Mouse (Mus musculus) spleen, adult 2 months (tissue): Measurements from ENCODE around the gene Fcmr. TPM values are rescaled to one million over a fixed set of nuclear protein-coding genes. Genes with fewer than 3 reads are reported as not detected.
A peak's percentile ranks its signal among the peaks of the same experiment; 100 is the strongest.

ENCODE experiments used
- DNase-seq, 2 experiments: peaks; one replicate each; pipeline versions ENCODE4 v3.0.0 to v3.0.0-alpha.2; 2012 to 2021; ENCODE audit warnings: low spot score in 2 of 2, low read depth in 1 of 2
- H3K27ac ChIP-seq: fragments of 200-500 bp; 2 replicates; pipeline ENCODE4 v1.5.1; 2012; ENCODE audit warnings: low read length, inconsistent platforms; ENCODE audit not compliant: insufficient read depth
- H3K27me3 ChIP-seq: fragments of 200-500 bp; 2 replicates; pipeline ENCODE4 v1.6.1; 2012; ENCODE audit warnings: mild to moderate bottlenecking, moderate library complexity, low read length, inconsistent platforms; ENCODE audit not compliant: control insufficient read depth, insufficient read depth
- H3K36me3 ChIP-seq: fragments of 200-500 bp; 2 replicates; pipeline ENCODE4 v1.6.1; 2012; ENCODE audit warnings: mild to moderate bottlenecking, low read length, inconsistent platforms; ENCODE audit not compliant: control insufficient read depth, insufficient read depth
- H3K4me1 ChIP-seq: fragments of 200-500 bp; 2 replicates; pipeline ENCODE4 v1.6.1; 2011; ENCODE audit warnings: inconsistent platforms; ENCODE audit not compliant: control insufficient read depth, insufficient read depth, insufficient read length
- H3K4me3 ChIP-seq: fragments of 200-500 bp; 2 replicates; pipeline ENCODE4 v1.5.1; 2011; ENCODE audit warnings: mild to moderate bottlenecking, inconsistent platforms; ENCODE audit not compliant: insufficient read depth, insufficient read length; ENCODE audit errors: extremely low read depth
- CTCF ChIP-seq: fragments of 200-500 bp; IDR thresholded peaks from 2 replicates; pipeline ENCODE4 v1.5.1; 2011; ENCODE audit warnings: mild to moderate bottlenecking, inconsistent platforms; ENCODE audit not compliant: insufficient read depth, insufficient read length, insufficient replicate concordance; ENCODE audit errors: extremely low read depth
- POLR2A ChIP-seq: fragments of 200-500 bp; IDR thresholded peaks from 2 replicates; pipeline ENCODE4 v1.6.1; 2011; ENCODE audit warnings: low read depth, low read length, inconsistent platforms
- WGBS: fragments of 180-500 bp; shearing (Covaris S2); methylation state at CpG from one replicate; pipeline ENCODE4 v1.1.7; 2018; 5-methylcytosine and 5-hydroxymethylcytosine counted together
- polyA plus RNA-seq: library from polyadenylated mRNA; depleted of rRNA; stranded (reverse); fragments of >200 nt; gene quantifications from 2 replicates; pipeline ENCODE4 v1.2.3, GENCODE M21; 2012

The Fcmr gene
- polyA plus RNA-seq, 1 experiment = 452 TPM

GRCm38 (mm10) chr1:130841621-130842020 is 23.8 kb upstream of the Fcmr start:
- DNase-seq = no peak
- Histone ChIP-seq H3K36me3 (no peaks in the 10 kb centered on the region), H3K4me3 (no peak overlapping the region), H3K27me3 (no peaks in the 10 kb centered on the region), H3K4me1 (peaks cover 3% of the 10 kb centered on the region; the same call in 1 of the 2 replicates), H3K27ac (no peak overlapping the region)
- 91% methylated on average over 7 of the region's 7 CpGs for WGBS
- TF ChIP-seq POLR2A (no peak), CTCF (no peak)

GRCm38 (mm10) chr1:130844516-130844915 is 21.0 kb upstream of the Fcmr start:
- Histone ChIP-seq H3K27me3 (no peaks in the 10 kb centered on the region), H3K36me3 (no peaks in the 10 kb centered on the region), H3K4me1 (peaks cover 18% of the 10 kb centered on the region), H3K27ac (no peak overlapping the region), H3K4me3 (no peak overlapping the region)
- DNase-seq = no peak
- 94% methylated on average over 7 of the region's 7 CpGs for WGBS
- no peak for TF ChIP-seq CTCF
- TF ChIP-seq POLR2A = no peak

GRCm38 (mm10) chr1:130849530-130850214 is 15.8 kb upstream of the Fcmr start:
- no peak for DNase-seq
- H3K4me1 ChIP-seq = peaks cover 30% of the 10 kb centered on the region
- H3K36me3 ChIP-seq = no peaks in the 10 kb centered on the region
- TF ChIP-seq POLR2A (no peak), CTCF (no peak)
- peak overlapping the region; percentile 93 for H3K27ac ChIP-seq
- no peak overlapping the region for H3K4me3 ChIP-seq
- no peaks in the 10 kb centered on the region for H3K27me3 ChIP-seq
- WGBS = 82% methylated on average over 10 of the region's 10 CpGs

DNA sequence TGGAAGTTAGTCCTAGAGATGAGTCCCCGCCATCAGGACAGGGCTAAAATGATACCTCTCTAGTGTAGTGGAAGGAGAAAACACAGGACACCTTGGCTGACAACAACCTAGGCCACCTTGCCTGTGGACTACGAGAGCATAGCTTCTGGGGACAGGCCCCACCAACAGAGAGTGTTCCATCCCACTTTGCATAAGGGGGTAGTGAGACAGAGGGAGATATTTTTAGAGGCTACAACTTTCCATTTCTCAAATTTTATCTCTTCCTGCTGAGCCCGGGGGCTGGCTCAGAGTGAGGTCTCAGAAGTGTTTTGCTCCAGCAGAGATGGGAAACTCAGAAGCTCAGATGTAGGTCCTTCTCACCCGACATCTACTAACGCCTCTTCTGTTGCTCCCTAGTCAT is 15.1 kb upstream of the Fcmr start:
- Histone ChIP-seq H3K27me3 (no peaks in the 10 kb centered on the region), H3K27ac (peak overlapping the region; percentile 97), H3K4me1 (peaks cover 30% of the 10 kb centered on the region), H3K36me3 (no peaks in the 10 kb centered on the region), H3K4me3 (peak overlapping the region; percentile 24; the same call in 1 of the 2 replicates)
- TF ChIP-seq POLR2A (peak; percentile 19; the same call in 1 of the 2 replicates), CTCF (no peak)
- DNase-seq = peak; percentile 70 to 72
- WGBS = 30% methylated on average over 5 of the region's 5 CpGs

DNA sequence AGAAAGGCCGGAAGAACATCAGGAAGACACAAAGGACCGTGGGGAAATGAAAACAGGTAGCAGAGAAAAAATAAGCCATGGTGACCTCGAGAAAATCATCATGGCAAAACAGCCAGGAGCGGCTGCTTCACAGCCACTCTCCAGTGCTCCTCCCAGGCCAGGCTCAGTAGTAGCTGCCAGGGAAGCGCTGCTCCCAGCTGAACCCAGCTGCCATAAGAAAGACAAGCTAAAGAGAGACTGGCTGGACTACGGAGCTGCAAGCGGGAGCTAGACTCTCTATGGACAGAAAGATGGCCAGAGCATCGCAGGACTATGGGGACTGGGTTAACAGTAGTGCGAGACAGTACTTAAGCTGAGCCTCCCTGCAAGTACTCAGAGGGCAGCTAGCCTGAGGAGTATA is 10.7 kb upstream of the Fcmr start:
- DNase-seq = no peak
- 84% methylated on average over 9 of the region's 9 CpGs for WGBS
- Histone ChIP-seq H3K36me3 (no peaks in the 10 kb centered on the region), H3K4me3 (no peak overlapping the region), H3K27ac (no peak overlapping the region; the same call in 1 of the 2 replicates), H3K27me3 (no peaks in the 10 kb centered on the region), H3K4me1 (peaks cover 11% of the 10 kb centered on the region; the same call in 1 of the 2 replicates)
- no peak for TF ChIP-seq POLR2A
- TF ChIP-seq CTCF = no peak

GRCm38 (mm10) chr1:130855723-130856122 is 9.7 kb upstream of the Fcmr start:
- no peak for DNase-seq
- WGBS = 90% methylated on average over 2 of the region's 2 CpGs
- H3K36me3 ChIP-seq = no peaks in the 10 kb centered on the region
- no peak overlapping the region for H3K27ac ChIP-seq
- H3K27me3 ChIP-seq = no peaks in the 10 kb centered on the region
- peaks cover 5% of the 10 kb centered on the region; the same call in 1 of the 2 replicates for H3K4me1 ChIP-seq
- TF ChIP-seq CTCF = no peak
- no peak for TF ChIP-seq POLR2A
- H3K4me3 ChIP-seq = no peak overlapping the region

DNA sequence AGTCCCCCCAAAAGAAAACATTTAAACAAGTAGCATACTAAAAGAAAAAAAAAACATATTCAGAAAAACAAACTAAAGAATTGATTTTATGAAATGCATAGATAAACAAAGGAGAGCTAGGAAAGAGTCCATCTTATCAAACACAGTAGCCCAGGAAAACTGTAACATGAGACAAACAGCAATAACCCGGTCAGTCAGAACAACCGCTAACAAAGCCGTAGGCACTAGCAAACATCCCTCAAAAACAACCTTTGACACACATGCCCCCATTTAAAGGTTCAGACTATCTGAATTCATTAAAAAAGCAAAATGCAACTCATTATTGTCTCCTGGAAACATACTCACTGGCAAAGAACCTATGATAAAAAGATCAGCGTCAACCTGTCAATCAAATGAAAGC is 8.0 kb upstream of the Fcmr start:
- no peak overlapping the region for H3K27ac ChIP-seq
- TF ChIP-seq POLR2A = no peak
- TF ChIP-seq CTCF = no peak
- peaks cover 2% of the 10 kb centered on the region; the same call in 1 of the 2 replicates for H3K4me1 ChIP-seq
- H3K36me3 ChIP-seq = no peaks in the 10 kb centered on the region
- H3K4me3 ChIP-seq = no peak overlapping the region
- H3K27me3 ChIP-seq = no peaks in the 10 kb centered on the region
- no peak for DNase-seq
- 89% methylated on average over 4 of the region's 4 CpGs for WGBS
